Mouse (Mus musculus) megakaryocyte, embryonic 14.5 days (primary cell): Measurements from ENCODE around the gene Fam167b. TPM values are rescaled to one million over a fixed set of nuclear protein-coding genes. Genes with fewer than 3 reads are reported as not detected.

Source experiments
- H3K27me3 ChIP-seq: replicated peaks from 2 replicates; pipeline ENCODE3; 2012; ENCODE audit warnings: inconsistent platforms
- H3K36me3 ChIP-seq: replicated peaks from 2 replicates; pipeline ENCODE3; 2012; ENCODE audit warnings: low read length, inconsistent platforms, mixed read lengths
- H3K4me1 ChIP-seq: 2 replicates; pipeline ENCODE4 v1.6.1; 2012; ENCODE audit warnings: inconsistent platforms
- H3K4me3 ChIP-seq: replicated peaks from 2 replicates; pipeline ENCODE3; 2012; ENCODE audit warnings: moderate library complexity, mild to moderate bottlenecking, inconsistent platforms
- H3K9me3 ChIP-seq: 2 replicates; pipeline ENCODE4 v1.6.1; 2012; ENCODE audit warnings: inconsistent platforms
- FLI1 ChIP-seq: IDR thresholded peaks from 2 replicates; pipeline ENCODE4 v1.6.1; 2012; ENCODE audit warnings: low read length, inconsistent platforms, mixed read lengths
- GATA1 ChIP-seq: IDR thresholded peaks from 3 replicates; pipeline ENCODE4 v1.6.1; 2012; ENCODE audit warnings: mixed read lengths, low read length, inconsistent platforms, borderline replicate concordance
- polyA plus RNA-seq: library from polyadenylated mRNA; stranded (reverse); fragments of >175 nt; gene quantifications from 2 replicates; pipeline ENCODE4 v1.2.3, GENCODE M21; 2012; ENCODE audit warnings: low replicate concordance; ENCODE audit not compliant: insufficient read depth

The Fam167b gene
- polyA plus RNA-seq: not detected in 2 replicates

DNA sequence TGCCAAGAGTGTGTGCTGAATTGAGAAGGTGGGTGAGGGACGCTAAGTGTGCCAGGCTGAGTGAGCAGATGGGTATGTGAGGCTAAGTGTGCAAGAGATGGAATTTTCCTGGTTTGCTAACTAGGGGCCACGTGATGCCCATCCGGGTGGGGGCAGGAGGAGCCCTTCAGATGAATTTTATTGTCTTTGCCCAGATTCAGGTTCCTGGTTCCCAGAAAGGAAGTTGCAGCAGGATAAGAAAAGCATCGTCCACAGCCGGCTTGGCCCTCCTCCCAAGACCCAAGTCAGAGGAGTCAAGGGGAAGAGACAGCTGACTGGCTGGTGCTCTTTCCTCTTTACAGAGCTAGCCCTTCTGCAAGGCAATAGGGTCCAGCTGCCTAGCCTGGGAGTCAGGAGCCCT lies at the start of gene Fam167b:
TSS of gene Fam167b (minus strand) at position 84 of the 400 bp plus-strand sequence.
- H3K4me1 ChIP-seq: peaks cover 48% of the 10 kb centered on the region
- no peak for TF ChIP-seq FLI1
- TF ChIP-seq GATA1: no peak
- peaks cover 8% of the 10 kb centered on the region for H3K27me3 ChIP-seq
- H3K36me3 ChIP-seq: no peaks in the 10 kb centered on the region
- H3K9me3 ChIP-seq: no peaks in the 10 kb centered on the region
- no peak within 1 kb of the TSS for H3K4me3 ChIP-seq

DNA sequence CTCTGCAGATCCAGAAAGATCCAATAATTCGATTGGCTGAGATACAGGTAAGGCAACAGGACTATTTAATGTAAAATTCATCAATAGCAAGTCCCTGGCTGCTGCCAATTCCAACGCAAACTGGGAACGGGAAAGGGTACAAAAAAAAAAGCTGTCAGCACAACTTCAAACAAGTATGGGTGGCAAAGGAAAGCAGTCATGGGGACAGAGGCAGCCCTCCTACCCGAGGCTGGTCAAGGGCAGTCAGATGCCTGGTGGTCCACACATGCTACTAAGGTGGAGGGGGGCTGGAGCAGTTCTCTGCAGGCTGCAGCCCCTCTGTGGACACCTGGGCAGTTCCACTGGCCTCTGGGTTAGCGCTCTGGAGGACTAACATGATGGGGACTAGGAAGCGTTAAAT lies 47.7 kb upstream of the Fam167b start:
- TF ChIP-seq FLI1 (no peak), GATA1 (no peak)
- no peak overlapping the region for H3K4me3 ChIP-seq
- H3K36me3 ChIP-seq: peaks cover 67% of the 10 kb centered on the region
- no peaks in the 10 kb centered on the region for H3K9me3 ChIP-seq
- H3K27me3 ChIP-seq: no peaks in the 10 kb centered on the region
- H3K4me1 ChIP-seq: peaks cover 51% of the 10 kb centered on the region

DNA sequence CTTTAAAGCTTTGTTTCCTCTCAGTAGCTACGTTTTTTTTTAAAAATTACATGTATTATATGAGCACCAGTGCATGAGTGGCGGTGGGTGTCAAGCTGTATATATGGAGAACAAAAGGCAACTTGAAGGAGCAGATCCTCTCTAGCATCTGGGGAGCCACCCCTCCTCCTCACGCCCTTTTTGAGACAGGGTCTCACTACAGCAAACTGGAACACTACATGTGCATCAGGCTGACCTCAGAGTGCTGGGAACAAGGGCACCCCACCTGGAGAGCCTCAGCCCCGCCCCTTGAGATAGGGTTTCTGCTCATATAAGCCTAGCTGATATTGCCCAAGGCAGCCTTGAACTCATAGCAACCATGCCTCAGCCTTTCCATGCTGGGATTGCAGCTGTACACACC lies 47.1 kb upstream of the Fam167b start:
- peaks cover 56% of the 10 kb centered on the region for H3K4me1 ChIP-seq

DNA sequence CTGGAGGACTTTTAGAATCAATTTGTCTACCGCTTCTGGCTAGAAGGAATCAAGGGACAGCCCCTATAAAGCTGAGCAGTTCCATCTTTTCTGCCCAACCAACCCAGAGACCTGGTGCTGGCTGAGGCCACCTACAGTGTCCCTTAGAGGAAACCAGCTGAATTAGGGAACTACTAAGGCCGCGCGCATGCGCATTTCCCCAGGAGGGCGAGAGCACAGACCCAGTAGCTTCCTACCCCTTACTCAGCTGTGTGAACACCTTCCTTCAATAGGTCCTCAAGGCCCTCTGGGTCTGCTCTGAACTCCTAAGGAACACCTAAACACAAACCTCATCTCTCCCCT lies 46.7 kb upstream of the Fam167b start:
- TF ChIP-seq FLI1 (no peak), GATA1 (no peak)
- Histone ChIP-seq H3K27me3 (no peaks in the 10 kb centered on the region), H3K4me1 (peaks cover 60% of the 10 kb centered on the region), H3K4me3 (peak overlapping the region; percentile 93), H3K9me3 (no peaks in the 10 kb centered on the region), H3K36me3 (peaks cover 67% of the 10 kb centered on the region)

More for the DNA sequence above, 47.1 kb upstream of the Fam167b start:
- Histone ChIP-seq H3K4me3 (peak overlapping the region; percentile 29), H3K27me3 (no peaks in the 10 kb centered on the region), H3K9me3 (no peaks in the 10 kb centered on the region), H3K36me3 (peaks cover 67% of the 10 kb centered on the region)
- TF ChIP-seq GATA1: no peak
- TF ChIP-seq FLI1: no peak

DNA sequence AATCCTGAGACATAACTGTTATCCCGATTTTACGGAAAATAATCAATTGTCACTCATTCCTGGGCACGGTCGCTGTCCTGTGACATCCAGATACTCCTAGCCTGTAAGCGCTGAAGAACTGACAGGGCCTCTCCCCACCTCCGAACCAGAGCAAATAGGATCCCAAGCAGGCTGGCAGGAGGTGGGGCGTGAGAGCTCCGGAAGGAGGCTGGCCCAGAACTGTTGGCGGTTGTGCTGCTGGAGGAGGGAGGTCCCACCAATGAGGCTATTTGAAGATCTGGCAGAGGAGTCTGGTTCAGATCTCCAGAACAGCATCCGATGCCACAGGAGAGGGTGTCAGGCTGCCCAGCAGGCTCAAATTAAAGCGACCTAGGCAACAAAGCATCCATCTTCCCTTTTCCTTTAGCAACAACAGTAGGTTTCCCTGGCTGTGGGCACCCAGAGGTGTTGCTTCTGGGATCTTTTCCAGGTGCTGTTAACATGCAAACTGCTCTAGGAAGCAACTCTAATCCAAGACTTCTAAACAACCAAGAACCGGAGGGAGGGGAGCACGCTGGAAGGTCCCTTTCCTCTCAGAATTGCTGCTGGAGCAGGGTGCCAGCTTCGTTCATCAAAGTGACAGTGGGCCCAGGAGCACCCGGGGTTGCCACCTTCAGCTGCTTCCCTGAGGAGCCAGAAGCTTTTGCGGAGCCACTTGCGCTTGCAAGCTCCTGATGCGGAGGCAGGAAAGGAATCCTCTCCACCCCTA lies 46.1 kb upstream of the Fam167b start:
- TF ChIP-seq GATA1 (no peak), FLI1 (no peak)
- peaks cover 62% of the 10 kb centered on the region for H3K36me3 ChIP-seq
- peaks cover 63% of the 10 kb centered on the region for H3K4me1 ChIP-seq

DNA sequence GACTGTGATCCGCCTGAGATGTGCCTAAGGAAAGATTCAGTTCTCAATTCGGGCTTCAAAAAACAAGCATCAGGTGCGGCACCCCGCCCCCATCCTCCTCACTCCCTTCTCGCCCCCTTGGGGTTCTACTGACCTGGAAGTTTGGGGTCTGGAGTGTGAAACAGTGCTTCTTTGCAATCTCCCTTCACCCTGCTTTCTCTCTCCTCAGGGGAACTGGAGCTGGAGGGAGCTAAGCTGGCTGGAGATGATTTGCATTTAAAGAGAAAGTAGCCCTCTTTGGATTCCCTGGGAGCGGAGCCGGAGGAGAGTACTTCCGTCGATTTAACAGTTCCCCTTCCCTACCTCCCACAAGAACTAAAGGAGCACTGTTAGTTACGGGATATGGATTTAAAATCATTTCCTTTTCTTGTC lies 45.3 kb upstream of the Fam167b start, which contains the start of gene Ccdc28b:
TSS of gene Ccdc28b (minus strand) at position 267 of the 411 bp plus-strand sequence.
- H3K4me3 ChIP-seq: peak within 1 kb of the TSS; percentile 93
- H3K4me1 ChIP-seq: peaks cover 67% of the 10 kb centered on the region
- no peaks in the 10 kb centered on the region for H3K27me3 ChIP-seq
- no peaks in the 10 kb centered on the region for H3K9me3 ChIP-seq
- H3K36me3 ChIP-seq: peaks cover 54% of the 10 kb centered on the region
- TF ChIP-seq FLI1: no peak
- no peak for TF ChIP-seq GATA1

More for the DNA sequence above, 46.1 kb upstream of the Fam167b start:
- Histone ChIP-seq H3K4me3 (peak overlapping the region; percentile 93), H3K9me3 (no peaks in the 10 kb centered on the region), H3K27me3 (no peaks in the 10 kb centered on the region)

DNA sequence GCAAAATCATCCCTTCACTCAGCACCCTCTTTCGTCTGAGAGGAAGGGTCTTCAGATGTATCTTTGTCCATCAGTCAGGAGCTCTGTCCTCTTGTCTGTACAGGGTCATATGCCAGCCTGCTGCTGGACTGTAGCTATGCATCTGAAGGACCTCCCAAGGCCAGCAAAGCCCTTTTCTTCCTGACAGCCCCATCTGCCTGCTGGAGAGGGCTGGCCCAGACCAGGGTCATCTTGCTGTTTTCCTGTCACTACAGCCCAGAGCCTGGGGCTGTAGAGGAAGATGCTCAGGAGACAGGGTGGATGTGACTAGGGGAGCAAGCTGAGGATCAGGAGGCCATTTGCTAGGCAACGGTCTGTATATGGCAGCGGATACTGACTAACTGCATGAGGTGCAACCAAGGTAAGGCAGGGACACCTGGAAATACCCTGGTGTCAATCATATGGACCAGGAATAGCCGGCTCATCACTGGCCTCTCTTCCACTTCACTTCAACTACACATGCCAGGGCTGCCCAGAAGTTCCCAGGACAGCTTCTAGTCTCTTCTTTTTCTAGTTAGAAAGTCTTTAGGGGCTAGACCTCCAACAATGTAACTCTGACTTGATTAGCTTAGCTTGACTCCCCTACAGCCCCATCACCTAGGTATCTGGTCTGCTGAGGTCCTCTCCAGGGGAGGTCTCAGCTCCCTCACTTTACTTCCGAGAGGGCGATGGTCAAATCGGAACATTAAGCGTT lies 44.6 kb upstream of the Fam167b start:
- TF ChIP-seq FLI1 (no peak), GATA1 (no peak)
- peaks cover 47% of the 10 kb centered on the region for H3K36me3 ChIP-seq

DNA sequence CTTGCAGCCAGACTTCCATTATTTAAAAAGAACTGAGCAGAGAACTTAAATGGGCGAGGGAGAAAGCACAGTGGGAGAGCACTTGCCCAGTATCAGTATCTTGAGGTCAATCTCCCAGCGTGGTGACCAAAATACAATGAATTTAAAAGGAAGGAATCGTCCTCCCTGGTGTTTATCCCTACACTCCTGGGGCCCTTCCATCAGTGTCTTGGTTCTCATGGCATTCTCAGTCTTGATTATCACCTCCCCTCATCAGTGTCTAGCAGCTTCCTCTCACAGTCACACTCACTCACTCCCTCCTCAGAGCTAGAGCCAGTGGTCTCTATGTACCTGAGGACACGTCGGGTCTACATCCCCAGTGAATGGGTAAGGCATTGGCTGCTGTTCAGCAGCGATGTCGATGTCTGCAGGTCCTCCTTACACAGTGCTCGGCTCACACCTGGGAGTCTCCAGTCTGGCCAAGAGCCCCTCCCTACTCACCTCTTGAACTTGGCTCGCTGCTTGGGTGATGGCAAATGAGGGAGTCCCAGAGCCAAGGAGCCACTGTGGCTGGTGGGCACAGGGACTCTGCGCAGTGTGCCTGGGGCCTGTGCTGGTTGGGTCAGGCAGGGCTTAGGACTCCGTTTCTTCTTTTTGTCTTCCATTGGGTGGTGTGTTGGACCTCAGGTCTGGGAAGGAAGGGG lies 43.9 kb upstream of the Fam167b start:
- Histone ChIP-seq H3K27me3 (no peaks in the 10 kb centered on the region), H3K36me3 (peaks cover 44% of the 10 kb centered on the region), H3K4me3 (peak overlapping the region; percentile 93), H3K4me1 (peaks cover 78% of the 10 kb centered on the region), H3K9me3 (no peaks in the 10 kb centered on the region)
- no peak for TF ChIP-seq GATA1
- no peak for TF ChIP-seq FLI1

More for the DNA sequence above, 44.6 kb upstream of the Fam167b start:
- Histone ChIP-seq H3K9me3 (no peaks in the 10 kb centered on the region), H3K27me3 (no peaks in the 10 kb centered on the region), H3K4me1 (peaks cover 71% of the 10 kb centered on the region), H3K4me3 (peak overlapping the region; percentile 93)

DNA sequence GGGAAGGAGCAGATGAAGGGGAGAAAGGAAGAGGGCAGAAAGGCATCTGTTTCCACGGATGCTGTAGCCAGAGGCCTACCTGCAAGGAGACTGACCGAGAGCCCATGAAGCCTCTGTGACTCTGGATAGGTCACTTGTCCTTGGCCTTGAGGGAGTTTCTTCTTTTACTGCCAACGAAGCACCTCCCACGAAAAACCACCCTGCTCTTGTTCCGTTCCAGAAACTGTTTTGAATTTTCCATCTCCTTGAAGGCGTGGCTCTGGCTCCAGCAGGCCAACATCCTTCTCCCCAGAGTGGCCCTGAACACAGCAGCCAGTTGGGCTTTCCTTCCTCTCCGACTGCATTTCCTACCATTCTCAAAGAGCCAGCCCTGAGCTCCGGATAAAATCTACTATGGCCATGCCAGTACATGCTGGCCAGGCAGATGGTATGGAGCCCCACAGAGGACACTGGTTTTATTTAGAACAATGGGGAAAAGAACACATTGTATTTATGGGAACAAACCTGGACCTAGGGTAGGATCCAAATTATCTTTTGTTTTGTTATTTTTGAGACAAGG lies 43.0 kb upstream of the Fam167b start:
- H3K9me3 ChIP-seq: no peaks in the 10 kb centered on the region
- TF ChIP-seq FLI1 (no peak), GATA1 (no peak)
- H3K27me3 ChIP-seq: no peaks in the 10 kb centered on the region
- H3K36me3 ChIP-seq: peaks cover 44% of the 10 kb centered on the region
- H3K4me1 ChIP-seq: peaks cover 78% of the 10 kb centered on the region
- H3K4me3 ChIP-seq: no peak overlapping the region
